ENCODE assay signal across 9 mouse cellular contexts in the genomic region with DNA sequence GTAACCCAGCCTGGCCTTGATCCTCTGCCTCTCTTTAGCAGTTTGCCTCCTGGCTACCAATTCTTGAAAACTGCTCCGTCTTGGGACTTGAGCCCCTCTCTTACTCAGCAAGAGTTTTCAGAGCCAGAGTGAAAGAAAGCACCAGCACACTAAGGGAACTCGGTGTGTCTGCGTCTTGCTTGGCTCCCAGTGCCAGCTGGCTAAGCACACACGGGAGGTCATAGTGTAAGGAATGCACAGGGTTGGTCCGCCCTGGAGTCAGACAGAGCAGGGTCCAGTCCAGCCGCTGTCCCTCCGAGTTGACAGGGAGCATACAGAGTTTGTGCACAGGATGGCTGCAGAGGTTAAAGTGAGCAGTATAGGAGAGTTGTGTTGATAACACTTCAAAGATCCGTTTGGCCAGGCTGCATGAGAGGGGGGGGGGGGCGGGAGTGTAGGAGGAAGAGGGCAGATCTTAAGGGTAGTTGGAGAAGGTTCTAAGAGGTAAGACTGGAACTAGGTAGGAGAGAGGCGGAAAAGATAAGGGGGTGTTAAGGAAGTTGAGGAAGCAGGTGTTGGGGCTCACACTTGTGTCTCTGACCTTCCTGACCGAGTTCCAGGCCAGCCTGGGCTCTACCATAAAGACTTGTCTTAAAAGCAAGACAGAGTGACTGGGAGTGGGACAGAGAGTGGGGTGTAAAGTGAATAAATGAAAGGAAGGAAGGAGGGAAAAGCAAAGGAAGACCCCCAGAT. TPM values are rescaled to one million over a fixed set of nuclear protein-coding genes. Genes with fewer than 3 reads are reported as not detected.
DNase-seq lines count a peak whose midpoint lies in the region; ATAC-seq and TF ChIP-seq lines count a peak whose summit lies in the region.
"Had no signal": no experiment of that assay in that cellular context is flagged by ENCODE, and none has a peak within 500 bp of the region (broad histone marks: within the 10 kb centered on the region; RNA-seq: fewer than 3 reads in every experiment).

No protein-coding gene starts in this region.

- intact Hi-C loops in heart, postnatal 14 days (cut with DNase I): no loop called here
- intact Hi-C loops in left cerebral cortex, postnatal 25 days (cut with DNase I): no loop called here
- intact Hi-C loops in left cerebral cortex, postnatal 14 days (cut with DNase I): no loop called here

- peaks cover 69% of the 10 kb centered on the region for H3K4me1 ChIP-seq in hindbrain, embryonic 10.5 days (replicated peaks)
- peaks cover 51% of the 10 kb centered on the region for H3K4me1 ChIP-seq in hindbrain, embryonic 12.5 days
- H3K4me1 ChIP-seq in embryonic facial prominence, embryonic 12.5 days: peaks cover 56% of the 10 kb centered on the region
- H3K4me1 ChIP-seq in liver, embryonic 14.5 days (replicated peaks; ENCODE audit: control insufficient read depth in 2 of 2, insufficient read depth in 2 of 2, low read length in 1 of 2): peaks cover 7 to 54% of the 10 kb centered on the region in 2 experiments

- DNase-seq in hindbrain, embryonic 10.5 days (ENCODE audit: low spot score): no peak
- DNase-seq in heart, postnatal 14 days: peak; percentile 58 to 67
- no peak for DNase-seq in liver, embryonic 14.5 days (ENCODE audit: low read depth in 3 of 3, low spot score in 3 of 3)
- DNase-seq in left cerebral cortex, postnatal 25 days (ENCODE audit: low spot score in 2 of 2): no peak
- DNase-seq in cerebellum, postnatal 25 days: no peak
- DNase-seq in left cerebral cortex, postnatal 14 days (ENCODE audit: low spot score in 2 of 2): no peak

- peaks cover 23% of the 10 kb centered on the region for H3K36me3 ChIP-seq in hindbrain, embryonic 10.5 days
- peaks cover 16% of the 10 kb centered on the region for H3K36me3 ChIP-seq in hindbrain, embryonic 12.5 days
- H3K36me3 ChIP-seq in embryonic facial prominence, embryonic 12.5 days: peaks cover 18% of the 10 kb centered on the region
- H3K36me3 ChIP-seq in liver, embryonic 14.5 days (replicated peaks; ENCODE audit: control insufficient read depth, insufficient read depth, low read depth): peaks cover under 1% of the 10 kb centered on the region; the same call in 1 of the 2 replicates

- no peaks in the 10 kb centered on the region for H3K27me3 ChIP-seq in hindbrain, embryonic 10.5 days (ENCODE audit: insufficient read depth, poor library complexity, severe bottlenecking)
- H3K27me3 ChIP-seq in hindbrain, embryonic 12.5 days: no peaks in the 10 kb centered on the region
- H3K27me3 ChIP-seq in embryonic facial prominence, embryonic 12.5 days: no peaks in the 10 kb centered on the region
- H3K27me3 ChIP-seq in liver, embryonic 14.5 days (ENCODE audit: control insufficient read depth, insufficient read depth, low read length): no peaks in the 10 kb centered on the region
- H3K27me3 ChIP-seq: CH12.LX had no signal

- no peak for TF ChIP-seq EP300 in liver, embryonic 14.5 days (IDR thresholded peaks at IDR 0.05; ENCODE audit: low read depth)

- peak overlapping the region; percentile 46; the same call in 1 of the 2 replicates for H3K27ac ChIP-seq in hindbrain, embryonic 10.5 days
- no peak overlapping the region for H3K27ac ChIP-seq in hindbrain, embryonic 12.5 days
- H3K27ac ChIP-seq in embryonic facial prominence, embryonic 12.5 days: 0 out of 2 replicates have a peak overlapping the region, but pooled peaks have one; percentile 41
- peak overlapping the region; percentile 55; the same call in 1 of the 2 replicates for H3K27ac ChIP-seq in liver, embryonic 14.5 days

- ATAC-seq in hindbrain, embryonic 12.5 days (ENCODE audit: low FRiP score): no peak
- no peak for ATAC-seq in embryonic facial prominence, embryonic 12.5 days (ENCODE audit: insufficient number of reproducible peaks, insufficient read depth, low FRiP score, low TSS enrichment)
- no peak for ATAC-seq in liver, embryonic 14.5 days (ENCODE audit: insufficient read depth)

- no peak overlapping the region for H3K9ac ChIP-seq in hindbrain, embryonic 12.5 days
- H3K9ac ChIP-seq in embryonic facial prominence, embryonic 12.5 days: no peak overlapping the region
- H3K9ac ChIP-seq in liver, embryonic 14.5 days (replicated peaks): no peak overlapping the region

- 58% methylated on average over 11 of the region's 11 CpGs for WGBS in hindbrain, embryonic 10.5 days
- 52% methylated on average over 10 of the region's 11 CpGs for WGBS in hindbrain, embryonic 12.5 days
- WGBS in embryonic facial prominence, embryonic 12.5 days: 54% methylated on average over 11 of the region's 11 CpGs
- WGBS in liver, embryonic 14.5 days (ENCODE audit: insufficient replicate concordance): 8% methylated on average over 11 of the region's 11 CpGs

- no peaks in the 10 kb centered on the region for H3K9me3 ChIP-seq in hindbrain, embryonic 10.5 days
- no peaks in the 10 kb centered on the region for H3K9me3 ChIP-seq in hindbrain, embryonic 12.5 days (replicated peaks)
- no peaks in the 10 kb centered on the region for H3K9me3 ChIP-seq in embryonic facial prominence, embryonic 12.5 days
- H3K9me3 ChIP-seq in liver, embryonic 14.5 days (ENCODE audit: control insufficient read depth, low read length): no peaks in the 10 kb centered on the region

- no peak overlapping the region for H3K4me2 ChIP-seq in hindbrain, embryonic 12.5 days (replicated peaks)
- 0 out of 2 replicates have a peak overlapping the region, but pooled peaks have one; percentile 7 for H3K4me2 ChIP-seq in embryonic facial prominence, embryonic 12.5 days (replicated peaks)
- peak overlapping the region; percentile 45 for H3K4me2 ChIP-seq in liver, embryonic 14.5 days (ENCODE audit: low read depth)

- H3K4me3 ChIP-seq in hindbrain, embryonic 10.5 days: no peak overlapping the region
- H3K4me3 ChIP-seq in hindbrain, embryonic 12.5 days: no peak overlapping the region
- H3K4me3 ChIP-seq in embryonic facial prominence, embryonic 12.5 days: no peak overlapping the region
- H3K4me3 ChIP-seq in liver, embryonic 14.5 days (ENCODE audit: insufficient read depth in 1 of 2, low read depth in 2 of 2, low read length in 2 of 2): 0 out of 4 replicates have a peak overlapping the region, but pooled peaks of 1 of the 2 experiments have one; percentile 5

- no peak for TF ChIP-seq CTCF in liver, embryonic 14.5 days (IDR thresholded peaks at IDR 0.05; ENCODE audit: low read depth)

RNA-seq across cellular contexts. Expression of gene Fam160b1, which starts 4.6 kb away (rescaled TPM):
- polyA plus RNA-seq in hindbrain, embryonic 10.5 days (2016; fragmentation: Nextera tagmentation; extraction: Ambion mirVana): 10.8 and 12.8 TPM in 2 replicates
- polyA plus RNA-seq in hindbrain, embryonic 12.5 days (2016; fragmentation: Nextera tagmentation; extraction: Ambion mirVana): 19.6 TPM in 2 replicates
- 18.3 and 18.4 TPM in 2 replicates for polyA plus RNA-seq in embryonic facial prominence, embryonic 12.5 days (2016; fragmentation: Nextera tagmentation; extraction: Ambion mirVana)
- 10 to 100 TPM; 14.8 to 14.9 TPM for total RNA-seq in heart, postnatal 14 days (2021)
- 4.8 and 5.1 TPM in 2 replicates for polyA plus RNA-seq in liver, embryonic 14.5 days (2012; rRNA removed)
- polyA plus RNA-seq in liver, embryonic 14.5 days (2014; fragmentation: Nextera tagmentation; extraction: Ambion mirVana): 5.4 and 6.4 TPM in 2 replicates
- total RNA-seq in left cerebral cortex, postnatal 25 days (2021): 10 to 100 TPM; 23.3 to 24.0 TPM
- 10 to 100 TPM; 22.6 to 23.5 TPM for total RNA-seq in left cerebral cortex, postnatal 14 days (2021)

RNA-seq across cellular contexts. Expression of gene Ablim1, which starts 50.4 kb away (rescaled TPM):
- polyA plus RNA-seq in hindbrain, embryonic 10.5 days (2016; fragmentation: Nextera tagmentation; extraction: Ambion mirVana): 16.1 and 17.7 TPM in 2 replicates
- 26.6 and 30.9 TPM in 2 replicates for polyA plus RNA-seq in hindbrain, embryonic 12.5 days (2016; fragmentation: Nextera tagmentation; extraction: Ambion mirVana)
- polyA plus RNA-seq in embryonic facial prominence, embryonic 12.5 days (2016; fragmentation: Nextera tagmentation; extraction: Ambion mirVana): 31.1 and 32.0 TPM in 2 replicates
- 100 to 1,000 TPM; 489 to 510 TPM for total RNA-seq in heart, postnatal 14 days (2021)
- polyA plus RNA-seq in liver, embryonic 14.5 days (2012; rRNA removed): 2.8 and 3.0 TPM in 2 replicates
- 4.7 and 6.3 TPM in 2 replicates for polyA plus RNA-seq in liver, embryonic 14.5 days (2014; fragmentation: Nextera tagmentation; extraction: Ambion mirVana)
- total RNA-seq in left cerebral cortex, postnatal 25 days (2021): 100 to 1,000 TPM; 106 to 113 TPM
- total RNA-seq in left cerebral cortex, postnatal 14 days (2021): 100 to 1,000 TPM; 105 to 120 TPM

Comparison
In these comparisons a context has a peak if more than half of its experiments do, and no peak if none do; other contexts are left out.
1. DNase-seq: peak in heart, postnatal 14 days (2 of 2); none in hindbrain, embryonic 10.5 days (single experiment), liver, embryonic 14.5 days (0 of 3), left cerebral cortex, postnatal 25 days (0 of 2), cerebellum, postnatal 25 days (0 of 2) and left cerebral cortex, postnatal 14 days (0 of 2).